Mouse (Mus musculus): Measurements from ENCODE around the gene Hs2st1. TPM values are rescaled to one million over a fixed set of nuclear protein-coding genes. Genes with fewer than 3 reads are reported as not detected.

Gene Hs2st1
- polyA plus RNA-seq, 1 experiment = 30.9 TPM

- TF ChIP-seq CTCF (IDR thresholded peaks at IDR 0.05; ENCODE audit: borderline replicate concordance, extremely low read depth, insufficient read depth, insufficient read length) = no peak
- no peak for TF ChIP-seq POLR2A (IDR thresholded peaks at IDR 0.05; ENCODE audit: borderline replicate concordance, extremely low read depth, insufficient read depth, insufficient read length, poor library complexity, severe bottlenecking)
- no peak for DNase-seq (ENCODE audit: low read depth)
Observed at GRCm38 (mm10) chr3:144565212-144565611, 4.8 kb downstream of the Hs2st1 start.

GRCm38 (mm10) chr3:144563916-144564315 is 6.1 kb downstream of the Hs2st1 start:
- no peak for DNase-seq (ENCODE audit: low read depth)

GRCm38 (mm10) chr3:144561511-144562250 is 8.3 kb downstream of the Hs2st1 start:
- no peak for TF ChIP-seq POLR2A (IDR thresholded peaks at IDR 0.05; ENCODE audit: borderline replicate concordance, extremely low read depth, insufficient read depth, insufficient read length, poor library complexity, severe bottlenecking)
- TF ChIP-seq CTCF (IDR thresholded peaks at IDR 0.05; ENCODE audit: borderline replicate concordance, extremely low read depth, insufficient read depth, insufficient read length) = no peak
- no peak for DNase-seq (ENCODE audit: low read depth)

More at GRCm38 (mm10) chr3:144563916-144564315, 6.1 kb downstream of the Hs2st1 start:
- TF ChIP-seq CTCF (IDR thresholded peaks at IDR 0.05; ENCODE audit: borderline replicate concordance, extremely low read depth, insufficient read depth, insufficient read length) = no peak
- no peak for TF ChIP-seq POLR2A (IDR thresholded peaks at IDR 0.05; ENCODE audit: borderline replicate concordance, extremely low read depth, insufficient read depth, insufficient read length, poor library complexity, severe bottlenecking)

- DNase-seq (ENCODE audit: low read depth) = peak; percentile 47
- TF ChIP-seq CTCF (IDR thresholded peaks at IDR 0.05; ENCODE audit: borderline replicate concordance, extremely low read depth, insufficient read depth, insufficient read length) = no peak
- no peak for TF ChIP-seq POLR2A (IDR thresholded peaks at IDR 0.05; ENCODE audit: borderline replicate concordance, extremely low read depth, insufficient read depth, insufficient read length, poor library complexity, severe bottlenecking)
Observed at GRCm38 (mm10) chr3:144558274-144558673, 11.7 kb downstream of the Hs2st1 start.

- no peak for TF ChIP-seq CTCF (IDR thresholded peaks at IDR 0.05; ENCODE audit: borderline replicate concordance, extremely low read depth, insufficient read depth, insufficient read length)
- no peak for TF ChIP-seq POLR2A (IDR thresholded peaks at IDR 0.05; ENCODE audit: borderline replicate concordance, extremely low read depth, insufficient read depth, insufficient read length, poor library complexity, severe bottlenecking)
Observed at GRCm38 (mm10) chr3:144556625-144557324, 13.2 kb downstream of the Hs2st1 start.

GRCm38 (mm10) chr3:144555144-144555543 is 14.8 kb downstream of the Hs2st1 start:
- TF ChIP-seq CTCF (IDR thresholded peaks at IDR 0.05; ENCODE audit: borderline replicate concordance, extremely low read depth, insufficient read depth, insufficient read length) (no peak), POLR2A (IDR thresholded peaks at IDR 0.05; ENCODE audit: borderline replicate concordance, extremely low read depth, insufficient read depth, insufficient read length, poor library complexity, severe bottlenecking) (no peak)
- DNase-seq (ENCODE audit: low read depth) = peak; percentile 80

More at GRCm38 (mm10) chr3:144556625-144557324, 13.2 kb downstream of the Hs2st1 start:
- peak; percentile 71 for DNase-seq (ENCODE audit: low read depth)

GRCm38 (mm10) chr3:144554503-144554902 is 15.5 kb downstream of the Hs2st1 start:
- no peak for DNase-seq (ENCODE audit: low read depth)
- no peak for TF ChIP-seq CTCF (IDR thresholded peaks at IDR 0.05; ENCODE audit: borderline replicate concordance, extremely low read depth, insufficient read depth, insufficient read length)
- TF ChIP-seq POLR2A (IDR thresholded peaks at IDR 0.05; ENCODE audit: borderline replicate concordance, extremely low read depth, insufficient read depth, insufficient read length, poor library complexity, severe bottlenecking) = no peak

GRCm38 (mm10) chr3:144553942-144554341 is 16.0 kb downstream of the Hs2st1 start:
- DNase-seq (ENCODE audit: low read depth) = peak; percentile 53
- TF ChIP-seq CTCF (IDR thresholded peaks at IDR 0.05; ENCODE audit: borderline replicate concordance, extremely low read depth, insufficient read depth, insufficient read length) = no peak
- TF ChIP-seq POLR2A (IDR thresholded peaks at IDR 0.05; ENCODE audit: borderline replicate concordance, extremely low read depth, insufficient read depth, insufficient read length, poor library complexity, severe bottlenecking) = no peak

GRCm38 (mm10) chr3:144551416-144551815 is 18.6 kb downstream of the Hs2st1 start:
- DNase-seq (ENCODE audit: low read depth) = no peak
- TF ChIP-seq CTCF (IDR thresholded peaks at IDR 0.05; ENCODE audit: borderline replicate concordance, extremely low read depth, insufficient read depth, insufficient read length) (no peak), POLR2A (IDR thresholded peaks at IDR 0.05; ENCODE audit: borderline replicate concordance, extremely low read depth, insufficient read depth, insufficient read length, poor library complexity, severe bottlenecking) (no peak)

GRCm38 (mm10) chr3:144550659-144551058 is 19.3 kb downstream of the Hs2st1 start:
- peak; percentile 72 for DNase-seq (ENCODE audit: low read depth)
- TF ChIP-seq POLR2A (IDR thresholded peaks at IDR 0.05; ENCODE audit: borderline replicate concordance, extremely low read depth, insufficient read depth, insufficient read length, poor library complexity, severe bottlenecking) (no peak), CTCF (IDR thresholded peaks at IDR 0.05; ENCODE audit: borderline replicate concordance, extremely low read depth, insufficient read depth, insufficient read length) (no peak)

GRCm38 (mm10) chr3:144550036-144550435 is 19.9 kb downstream of the Hs2st1 start:
- TF ChIP-seq POLR2A (IDR thresholded peaks at IDR 0.05; ENCODE audit: borderline replicate concordance, extremely low read depth, insufficient read depth, insufficient read length, poor library complexity, severe bottlenecking) (no peak), CTCF (IDR thresholded peaks at IDR 0.05; ENCODE audit: borderline replicate concordance, extremely low read depth, insufficient read depth, insufficient read length) (no peak)
- no peak for DNase-seq (ENCODE audit: low read depth)

Data from brain, embryonic 14.5 days (tissue).